Mouse (Mus musculus): ENCODE results near the gene Atp5j. TPM values are rescaled to one million over a fixed set of nuclear protein-coding genes. Genes with fewer than 3 reads are reported as not detected.

The Atp5j gene
- polyA plus RNA-seq, 1 experiment: 45.4 TPM

DNA sequence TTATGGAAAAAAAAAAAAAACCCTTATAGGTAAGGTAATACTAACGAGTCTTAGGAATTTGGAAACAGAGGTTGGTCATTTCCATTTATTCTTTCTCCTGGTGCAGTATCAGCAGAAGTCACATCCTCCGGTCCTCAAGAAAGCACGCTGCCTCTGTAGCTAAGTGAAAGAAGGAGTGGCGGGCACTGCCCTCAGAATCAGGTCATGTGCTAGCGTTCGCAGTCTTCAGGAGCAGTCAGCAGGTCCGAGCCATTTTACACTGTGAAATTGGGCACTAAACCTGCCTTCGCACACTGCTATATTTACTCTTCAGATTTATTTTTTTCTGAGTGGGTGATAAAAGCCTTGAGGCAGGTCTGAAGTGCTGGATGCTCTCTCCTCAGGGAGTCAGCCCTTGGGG is 21.6 kb downstream of the Atp5j start:
- 65% methylated on average over 8 of the region's 8 CpGs for WGBS
- Histone ChIP-seq H3K36me3 (ENCODE audit: control insufficient read depth, insufficient read depth, low read length) (no peaks in the 10 kb centered on the region), H3K27ac (ENCODE audit: insufficient read depth, low read length) (no peak overlapping the region), H3K27me3 (ENCODE audit: control insufficient read depth, insufficient read depth, low read length) (no peaks in the 10 kb centered on the region), H3K4me3 (ENCODE audit: extremely low read depth, insufficient read depth, insufficient read length) (no peak overlapping the region; the same call in 1 of the 2 replicates), H3K4me1 (ENCODE audit: control insufficient read depth, insufficient read depth, insufficient read length) (no peaks in the 10 kb centered on the region)
- TF ChIP-seq POLR2A (IDR thresholded peaks at IDR 0.05; ENCODE audit: low read depth, low read length) (no peak), CTCF (IDR thresholded peaks at IDR 0.05; ENCODE audit: extremely low read depth, insufficient read depth, insufficient read length, insufficient replicate concordance) (no peak)
- no peak for DNase-seq (ENCODE audit: low read depth in 1 of 2, low spot score in 2 of 2)

DNA sequence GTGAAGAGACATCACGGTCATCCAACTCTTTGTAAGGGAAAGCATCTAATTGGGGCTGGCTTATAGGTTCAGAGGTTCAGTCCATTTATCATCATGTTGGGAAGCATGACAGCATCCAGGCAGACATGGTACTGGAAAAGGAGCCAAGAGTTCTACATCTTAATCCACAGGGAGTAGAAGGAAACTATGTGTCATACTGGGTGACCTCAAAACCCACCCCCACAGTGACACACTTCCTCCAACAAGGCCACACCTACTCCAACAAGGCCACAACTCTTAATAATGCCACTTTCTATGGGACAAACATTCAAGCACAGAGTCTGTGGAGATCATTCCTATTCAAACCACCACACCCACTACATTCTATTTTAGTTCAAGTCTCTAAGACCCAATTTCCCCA is 25.2 kb downstream of the Atp5j start:
- TF ChIP-seq CTCF (IDR thresholded peaks at IDR 0.05; ENCODE audit: extremely low read depth, insufficient read depth, insufficient read length, insufficient replicate concordance) (no peak), POLR2A (IDR thresholded peaks at IDR 0.05; ENCODE audit: low read depth, low read length) (no peak)
- 85% methylated on average over 1 of the region's 1 CpGs for WGBS
- no peak overlapping the region for H3K27ac ChIP-seq (ENCODE audit: insufficient read depth, low read length)
- no peaks in the 10 kb centered on the region for H3K27me3 ChIP-seq (ENCODE audit: control insufficient read depth, insufficient read depth, low read length)
- no peak for DNase-seq (ENCODE audit: low read depth in 1 of 2, low spot score in 2 of 2)
- H3K36me3 ChIP-seq (ENCODE audit: control insufficient read depth, insufficient read depth, low read length): no peaks in the 10 kb centered on the region
- no peaks in the 10 kb centered on the region for H3K4me1 ChIP-seq (ENCODE audit: control insufficient read depth, insufficient read depth, insufficient read length)
- H3K4me3 ChIP-seq (ENCODE audit: extremely low read depth, insufficient read depth, insufficient read length): no peak overlapping the region

DNA sequence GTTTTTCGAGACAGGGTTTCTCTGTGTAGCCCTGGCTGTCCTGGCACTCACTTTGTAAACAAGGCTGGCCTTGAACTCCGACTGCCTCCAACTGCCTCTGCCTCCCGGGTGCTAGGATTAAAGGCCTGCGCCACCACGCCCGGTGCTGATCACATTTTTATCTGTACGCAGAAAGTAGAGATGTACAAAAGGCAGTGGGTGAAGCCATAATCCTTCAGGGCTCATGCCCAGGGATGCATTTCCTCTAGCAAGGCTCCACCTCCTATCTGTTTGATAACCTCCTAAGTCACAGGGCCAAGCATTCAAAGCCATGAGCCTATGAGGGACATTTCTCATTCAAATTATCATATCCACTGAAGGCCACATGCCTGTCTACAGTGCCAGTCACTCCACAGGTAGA is 27.6 kb downstream of the Atp5j start:
- no peak overlapping the region for H3K4me3 ChIP-seq (ENCODE audit: extremely low read depth, insufficient read depth, insufficient read length)
- H3K27me3 ChIP-seq (ENCODE audit: control insufficient read depth, insufficient read depth, low read length): no peaks in the 10 kb centered on the region
- no peak overlapping the region for H3K27ac ChIP-seq (ENCODE audit: insufficient read depth, low read length)
- DNase-seq (ENCODE audit: low read depth in 1 of 2, low spot score in 2 of 2): no peak
- H3K36me3 ChIP-seq (ENCODE audit: control insufficient read depth, insufficient read depth, low read length): no peaks in the 10 kb centered on the region
- WGBS: 93% methylated on average over 7 of the region's 7 CpGs
- H3K4me1 ChIP-seq (ENCODE audit: control insufficient read depth, insufficient read depth, insufficient read length): no peaks in the 10 kb centered on the region
- no peak for TF ChIP-seq CTCF (IDR thresholded peaks at IDR 0.05; ENCODE audit: extremely low read depth, insufficient read depth, insufficient read length, insufficient replicate concordance)
- TF ChIP-seq POLR2A (IDR thresholded peaks at IDR 0.05; ENCODE audit: low read depth, low read length): no peak

DNA sequence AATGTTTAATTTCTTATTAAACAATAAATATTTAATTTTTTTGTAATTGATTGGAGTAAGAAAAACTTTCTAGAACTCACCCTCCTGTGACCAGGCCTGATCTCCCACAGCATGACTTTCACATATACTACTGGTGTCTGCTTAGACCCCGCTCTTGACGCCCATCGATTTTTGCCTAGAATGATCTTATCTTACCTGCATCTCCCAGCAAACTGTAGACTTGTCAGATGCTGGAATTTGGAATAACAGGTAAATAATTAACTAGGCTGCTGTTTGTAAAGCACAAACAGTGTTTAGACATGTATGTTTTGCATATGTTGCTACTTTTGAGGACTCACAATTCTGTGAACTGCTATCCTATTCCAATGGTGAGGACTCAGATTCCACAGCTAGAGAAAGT is 29.2 kb downstream of the Atp5j start:
- DNase-seq (ENCODE audit: low read depth in 1 of 2, low spot score in 2 of 2): no peak

DNA sequence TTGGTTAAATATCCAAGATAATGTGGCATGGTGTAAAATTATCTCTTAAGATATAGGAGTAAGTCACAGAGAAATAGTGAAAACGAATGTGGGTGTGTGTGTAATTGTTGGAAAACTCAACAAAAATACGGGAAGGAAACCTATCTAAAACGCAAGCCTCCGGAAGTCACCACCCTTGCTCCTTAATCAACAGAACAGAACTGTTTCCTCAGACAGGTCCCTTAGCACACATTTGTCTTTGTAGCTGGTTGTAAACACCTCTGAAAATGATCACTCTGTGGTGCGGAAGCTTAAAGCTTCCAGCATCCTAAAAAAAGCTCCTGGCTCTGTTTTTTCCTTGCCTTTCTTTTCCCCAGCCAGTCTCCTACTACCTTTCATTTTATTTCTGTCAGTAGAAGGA is 30.6 kb downstream of the Atp5j start:
- H3K4me1 ChIP-seq (ENCODE audit: control insufficient read depth, insufficient read depth, insufficient read length): no peaks in the 10 kb centered on the region; the same call in 1 of the 2 replicates
- no peak for DNase-seq (ENCODE audit: low read depth in 1 of 2, low spot score in 2 of 2)
- no peaks in the 10 kb centered on the region for H3K36me3 ChIP-seq (ENCODE audit: control insufficient read depth, insufficient read depth, low read length)
- no peak overlapping the region for H3K4me3 ChIP-seq (ENCODE audit: extremely low read depth, insufficient read depth, insufficient read length)
- no peak overlapping the region for H3K27ac ChIP-seq (ENCODE audit: insufficient read depth, low read length)
- no peak for TF ChIP-seq CTCF (IDR thresholded peaks at IDR 0.05; ENCODE audit: extremely low read depth, insufficient read depth, insufficient read length, insufficient replicate concordance)
- TF ChIP-seq POLR2A (IDR thresholded peaks at IDR 0.05; ENCODE audit: low read depth, low read length): no peak
- 45% methylated on average over 5 of the region's 5 CpGs for WGBS
- H3K27me3 ChIP-seq (ENCODE audit: control insufficient read depth, insufficient read depth, low read length): no peaks in the 10 kb centered on the region

More for the DNA sequence above, 29.2 kb downstream of the Atp5j start:
- WGBS: 96% methylated on average over 3 of the region's 3 CpGs
- H3K4me1 ChIP-seq (ENCODE audit: control insufficient read depth, insufficient read depth, insufficient read length): no peaks in the 10 kb centered on the region; the same call in 1 of the 2 replicates
- H3K4me3 ChIP-seq (ENCODE audit: extremely low read depth, insufficient read depth, insufficient read length): no peak overlapping the region
- no peak overlapping the region for H3K27ac ChIP-seq (ENCODE audit: insufficient read depth, low read length)
- no peaks in the 10 kb centered on the region for H3K36me3 ChIP-seq (ENCODE audit: control insufficient read depth, insufficient read depth, low read length)
- TF ChIP-seq POLR2A (IDR thresholded peaks at IDR 0.05; ENCODE audit: low read depth, low read length) (no peak), CTCF (IDR thresholded peaks at IDR 0.05; ENCODE audit: extremely low read depth, insufficient read depth, insufficient read length, insufficient replicate concordance) (no peak)
- no peaks in the 10 kb centered on the region for H3K27me3 ChIP-seq (ENCODE audit: control insufficient read depth, insufficient read depth, low read length)

DNA sequence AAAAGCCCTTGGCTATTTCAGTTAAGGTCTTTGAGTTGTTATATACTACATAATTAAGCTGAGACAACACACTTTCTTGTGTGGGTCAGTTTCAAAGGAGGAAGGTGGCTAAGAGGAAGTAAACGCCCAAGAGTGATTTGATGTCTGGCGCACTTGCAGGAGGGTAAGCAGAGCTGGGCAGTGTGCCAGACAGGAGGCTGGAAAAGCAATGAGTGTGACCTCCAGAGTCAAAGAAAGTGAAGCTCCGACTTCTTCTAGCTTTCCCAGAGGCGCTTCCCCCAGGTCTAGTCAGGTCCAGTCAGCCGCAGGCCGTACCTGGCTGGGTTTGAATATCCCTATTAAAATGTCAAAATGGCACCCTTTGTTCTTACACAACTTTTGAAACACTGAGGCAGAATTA is 33.2 kb downstream of the Atp5j start:
- WGBS: 26% methylated on average over 6 of the region's 6 CpGs
- Histone ChIP-seq H3K27me3 (ENCODE audit: control insufficient read depth, insufficient read depth, low read length) (no peaks in the 10 kb centered on the region), H3K4me3 (ENCODE audit: extremely low read depth, insufficient read depth, insufficient read length) (no peak overlapping the region), H3K4me1 (ENCODE audit: control insufficient read depth, insufficient read depth, insufficient read length) (no peaks in the 10 kb centered on the region; the same call in 1 of the 2 replicates), H3K27ac (ENCODE audit: insufficient read depth, low read length) (no peak overlapping the region), H3K36me3 (ENCODE audit: control insufficient read depth, insufficient read depth, low read length) (no peaks in the 10 kb centered on the region)
- TF ChIP-seq CTCF (IDR thresholded peaks at IDR 0.05; ENCODE audit: extremely low read depth, insufficient read depth, insufficient read length, insufficient replicate concordance) (no peak), POLR2A (IDR thresholded peaks at IDR 0.05; ENCODE audit: low read depth, low read length) (no peak)
- peak in 1 of 2 experiments; percentile 10 for DNase-seq (ENCODE audit: low read depth in 1 of 2, low spot score in 2 of 2)

DNA sequence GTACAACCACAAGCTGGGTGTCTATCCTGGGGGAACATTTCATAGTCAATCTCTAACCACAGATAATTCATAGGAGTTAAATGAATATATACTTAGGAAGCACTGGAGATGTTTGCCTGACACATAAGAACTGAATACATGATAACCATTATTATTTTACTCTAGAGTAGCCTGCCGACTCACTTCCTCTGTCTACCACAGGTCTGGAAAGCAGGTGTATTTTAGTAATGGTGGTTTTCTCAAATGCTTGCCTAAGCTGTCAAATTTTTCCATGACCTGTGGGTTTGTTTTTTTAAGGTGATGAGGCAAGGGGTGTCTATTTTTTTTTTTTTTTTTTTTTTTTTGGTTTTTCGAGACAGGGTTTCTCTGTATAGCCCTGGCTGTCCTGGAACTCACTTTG is 35.4 kb downstream of the Atp5j start:
- no peak for TF ChIP-seq POLR2A (IDR thresholded peaks at IDR 0.05; ENCODE audit: low read depth, low read length)
- TF ChIP-seq CTCF (IDR thresholded peaks at IDR 0.05; ENCODE audit: extremely low read depth, insufficient read depth, insufficient read length, insufficient replicate concordance): no peak
- no peaks in the 10 kb centered on the region; the same call in 1 of the 2 replicates for H3K4me1 ChIP-seq (ENCODE audit: control insufficient read depth, insufficient read depth, insufficient read length)
- no peaks in the 10 kb centered on the region for H3K27me3 ChIP-seq (ENCODE audit: control insufficient read depth, insufficient read depth, low read length)
- H3K4me3 ChIP-seq (ENCODE audit: extremely low read depth, insufficient read depth, insufficient read length): no peak overlapping the region
- no peaks in the 10 kb centered on the region for H3K36me3 ChIP-seq (ENCODE audit: control insufficient read depth, insufficient read depth, low read length)
- DNase-seq (ENCODE audit: low read depth in 1 of 2, low spot score in 2 of 2): no peak
- 45% methylated on average over 1 of the region's 2 CpGs for WGBS
- H3K27ac ChIP-seq (ENCODE audit: insufficient read depth, low read length): no peak overlapping the region

All from spleen, adult 2 months (tissue).